Mouse (Mus musculus) thymus, adult 18-20 months (tissue): ENCODE measurements around the gene Snrnp35.
A peak's percentile ranks its signal among the peaks of the same experiment; 100 is the strongest.
"Not testable (repeated sequence)": the region's sequence is repeated elsewhere in the genome, so short reads cannot be mapped to it uniquely, and the experiment has no call there.

ENCODE experiments used
- DNase-seq, 2 experiments: peaks; one replicate each; pipeline ENCODE4 v3.0.0; 2022; ENCODE audit warnings: mixed read lengths in 2 of 2

The Snrnp35 gene

GRCm38 (mm10) chr5:124463462-124463861 lies 19.5 kb upstream of the Snrnp35 start:
- no peak for DNase-seq

GRCm38 (mm10) chr5:124464905-124465304 lies 18.0 kb upstream of the Snrnp35 start:
- DNase-seq: no peak

GRCm38 (mm10) chr5:124467766-124468165 lies 15.2 kb upstream of the Snrnp35 start:
- DNase-seq: no peak

- no peak for DNase-seq
These were observed 14.6 kb upstream of the Snrnp35 start for GRCm38 (mm10) chr5:124468365-124468764.

- peak; percentile 57 to 63 for DNase-seq
These were observed 13.4 kb upstream of the Snrnp35 start for GRCm38 (mm10) chr5:124469486-124469885.

- no peak for DNase-seq
These were observed 12.3 kb upstream of the Snrnp35 start for GRCm38 (mm10) chr5:124470591-124471171.

- no peak for DNase-seq
These were observed 4.1 kb upstream of the Snrnp35 start for GRCm38 (mm10) chr5:124478873-124479204.

GRCm38 (mm10) chr5:124480119-124480518 lies 2.8 kb upstream of the Snrnp35 start:
- DNase-seq: no peak

GRCm38 (mm10) chr5:124481714-124482113 lies 1.2 kb upstream of the Snrnp35 start:
- DNase-seq: no peak

GRCm38 (mm10) chr5:124482436-124482965 lies 433 bp upstream of the Snrnp35 start:
- DNase-seq: no peak

- no peak for DNase-seq
These were observed 892 bp downstream of the Snrnp35 start for GRCm38 (mm10) chr5:124483655-124484396.

GRCm38 (mm10) chr5:124485654-124486053 lies 2.7 kb downstream of the Snrnp35 start:
- no peak for DNase-seq

GRCm38 (mm10) chr5:124488885-124489284 lies 6.0 kb downstream of the Snrnp35 start:
- no peak for DNase-seq

GRCm38 (mm10) chr5:124491732-124492131 lies 8.8 kb downstream of the Snrnp35 start:
- no peak for DNase-seq

- no peak for DNase-seq
These were observed 9.7 kb downstream of the Snrnp35 start for GRCm38 (mm10) chr5:124492618-124493017.

GRCm38 (mm10) chr5:124493455-124493854 lies 10.5 kb downstream of the Snrnp35 start:
- no peak for DNase-seq

GRCm38 (mm10) chr5:124495547-124495946 lies 12.6 kb downstream of the Snrnp35 start:
- peak; percentile 47 to 60 for DNase-seq

GRCm38 (mm10) chr5:124496614-124497514 lies 13.9 kb downstream of the Snrnp35 start:
- peak in 1 of 2 experiments; percentile 43 for DNase-seq

- no peak for DNase-seq
These were observed 15.4 kb downstream of the Snrnp35 start for GRCm38 (mm10) chr5:124498221-124498876.

- DNase-seq: no peak
These were observed 16.1 kb downstream of the Snrnp35 start for GRCm38 (mm10) chr5:124499001-124499400.

GRCm38 (mm10) chr5:124500037-124500436 lies 17.1 kb downstream of the Snrnp35 start:
- DNase-seq: not testable (repeated sequence)

- no peak for DNase-seq
These were observed 17.6 kb downstream of the Snrnp35 start for GRCm38 (mm10) chr5:124500573-124500972.

GRCm38 (mm10) chr5:124501541-124501940 lies 18.6 kb downstream of the Snrnp35 start:
- DNase-seq: no peak
